Mouse (Mus musculus): Measurements from ENCODE around the gene E2f1. TPM values are rescaled to one million over a fixed set of nuclear protein-coding genes. Genes with fewer than 3 reads are reported as not detected.

Gene E2f1
- polyA plus RNA-seq, 1 experiment from 2014 or later, result 7.3 TPM

GRCm38 (mm10) chr2:154600586-154600985 lies 30.9 kb upstream of the E2f1 start:
- Histone ChIP-seq H3K27me3 (ENCODE audit: insufficient read depth, low read length) (no peaks in the 10 kb centered on the region), H3K9me3 (ENCODE audit: low read length) (no peaks in the 10 kb centered on the region), H3K27ac (ENCODE audit: low read depth) (peak overlapping the region; percentile 26; the same call in 1 of the 2 replicates), H3K36me3 (replicated peaks; ENCODE audit: insufficient read depth, low read length) (peaks cover 15% of the 10 kb centered on the region), H3K4me3 (ENCODE audit: low read depth, low read length) (no peak overlapping the region), H3K4me1 (ENCODE audit: insufficient read depth) (peaks cover 18% of the 10 kb centered on the region), H3K9ac (replicated peaks) (no peak overlapping the region), H3K4me2 (ENCODE audit: low read depth, low read length) (peak overlapping the region; percentile 31)
- TF ChIP-seq CTCF (IDR thresholded peaks at IDR 0.05; ENCODE audit: low read depth), result peak; percentile 37; the same call in 1 of the 2 replicates
- TF ChIP-seq EP300 (IDR thresholded peaks at IDR 0.05; ENCODE audit: low read depth), result no peak
- DNase-seq, result no peak
- WGBS (ENCODE audit: insufficient replicate concordance), result 56% methylated on average over 6 of the region's 6 CpGs
- ATAC-seq, result no peak

- no peak overlapping the region for H3K27ac ChIP-seq (ENCODE audit: low read depth)
- ATAC-seq (no peak), DNase-seq (no peak)
- H3K4me3 ChIP-seq (ENCODE audit: low read depth, low read length), result no peak overlapping the region
- H3K36me3 ChIP-seq (replicated peaks; ENCODE audit: insufficient read depth, low read length), result peaks cover 26% of the 10 kb centered on the region
- no peaks in the 10 kb centered on the region for H3K9me3 ChIP-seq (ENCODE audit: low read length)
- no peak for TF ChIP-seq CTCF (IDR thresholded peaks at IDR 0.05; ENCODE audit: low read depth)
- no peak for TF ChIP-seq EP300 (IDR thresholded peaks at IDR 0.05; ENCODE audit: low read depth)
- 76% methylated on average over 3 of the region's 3 CpGs for WGBS (ENCODE audit: insufficient replicate concordance)
- H3K4me2 ChIP-seq (ENCODE audit: low read depth, low read length), result no peak overlapping the region
- H3K27me3 ChIP-seq (ENCODE audit: insufficient read depth, low read length), result no peaks in the 10 kb centered on the region
- H3K4me1 ChIP-seq (ENCODE audit: insufficient read depth), result peaks cover 5% of the 10 kb centered on the region
- no peak overlapping the region for H3K9ac ChIP-seq (replicated peaks)
Observed at GRCm38 (mm10) chr2:154597399-154597798, 27.7 kb upstream of the E2f1 start.

GRCm38 (mm10) chr2:154595775-154596174 lies 26.1 kb upstream of the E2f1 start:
- peaks cover 3% of the 10 kb centered on the region; the same call in 1 of the 2 replicates for H3K4me1 ChIP-seq (ENCODE audit: insufficient read depth)
- no peaks in the 10 kb centered on the region for H3K9me3 ChIP-seq (ENCODE audit: low read length)
- ATAC-seq (no peak), DNase-seq (no peak)
- H3K4me2 ChIP-seq (ENCODE audit: low read depth, low read length), result no peak overlapping the region
- H3K27ac ChIP-seq (ENCODE audit: low read depth), result no peak overlapping the region
- TF ChIP-seq EP300 (IDR thresholded peaks at IDR 0.05; ENCODE audit: low read depth), result no peak
- H3K36me3 ChIP-seq (replicated peaks; ENCODE audit: insufficient read depth, low read length), result peaks cover 33% of the 10 kb centered on the region
- H3K4me3 ChIP-seq (ENCODE audit: low read depth, low read length), result no peak overlapping the region
- no peaks in the 10 kb centered on the region for H3K27me3 ChIP-seq (ENCODE audit: insufficient read depth, low read length)
- WGBS (ENCODE audit: insufficient replicate concordance), result 75% methylated on average over 5 of the region's 5 CpGs
- no peak overlapping the region for H3K9ac ChIP-seq (replicated peaks)

- Histone ChIP-seq H3K36me3 (replicated peaks; ENCODE audit: insufficient read depth, low read length) (peaks cover 33% of the 10 kb centered on the region), H3K9ac (replicated peaks) (no peak overlapping the region), H3K27ac (ENCODE audit: low read depth) (no peak overlapping the region), H3K4me1 (ENCODE audit: insufficient read depth) (peaks cover 2% of the 10 kb centered on the region; the same call in 1 of the 2 replicates), H3K4me3 (ENCODE audit: low read depth, low read length) (no peak overlapping the region), H3K4me2 (ENCODE audit: low read depth, low read length) (no peak overlapping the region), H3K9me3 (ENCODE audit: low read length) (no peaks in the 10 kb centered on the region), H3K27me3 (ENCODE audit: insufficient read depth, low read length) (no peaks in the 10 kb centered on the region)
- 70% methylated on average over 3 of the region's 3 CpGs for WGBS (ENCODE audit: insufficient replicate concordance)
- TF ChIP-seq CTCF (IDR thresholded peaks at IDR 0.05; ENCODE audit: low read depth) (peak; percentile 85), EP300 (IDR thresholded peaks at IDR 0.05; ENCODE audit: low read depth) (no peak)
- ATAC-seq, result peak; percentile 53
- DNase-seq, result no peak
Observed at GRCm38 (mm10) chr2:154593025-154593424, 23.3 kb upstream of the E2f1 start.

GRCm38 (mm10) chr2:154591239-154591638 lies 21.5 kb upstream of the E2f1 start:
- TF ChIP-seq CTCF (IDR thresholded peaks at IDR 0.05; ENCODE audit: low read depth) (no peak), EP300 (IDR thresholded peaks at IDR 0.05; ENCODE audit: low read depth) (no peak)
- no peaks in the 10 kb centered on the region for H3K4me1 ChIP-seq (ENCODE audit: insufficient read depth)
- H3K9me3 ChIP-seq (ENCODE audit: low read length), result no peaks in the 10 kb centered on the region
- no peak overlapping the region for H3K4me3 ChIP-seq (ENCODE audit: low read depth, low read length)
- 75% methylated on average over 3 of the region's 3 CpGs for WGBS (ENCODE audit: insufficient replicate concordance)
- ATAC-seq (no peak), DNase-seq (no peak)
- H3K27me3 ChIP-seq (ENCODE audit: insufficient read depth, low read length), result no peaks in the 10 kb centered on the region
- no peak overlapping the region for H3K27ac ChIP-seq (ENCODE audit: low read depth)
- no peak overlapping the region for H3K9ac ChIP-seq (replicated peaks)
- H3K36me3 ChIP-seq (replicated peaks; ENCODE audit: insufficient read depth, low read length), result peaks cover 48% of the 10 kb centered on the region
- H3K4me2 ChIP-seq (ENCODE audit: low read depth, low read length), result no peak overlapping the region

GRCm38 (mm10) chr2:154589051-154589450 lies 19.4 kb upstream of the E2f1 start:
- no peak overlapping the region for H3K4me3 ChIP-seq (ENCODE audit: low read depth, low read length)
- H3K27ac ChIP-seq (ENCODE audit: low read depth), result no peak overlapping the region
- WGBS (ENCODE audit: insufficient replicate concordance), result 82% methylated on average over 4 of the region's 4 CpGs
- no peak overlapping the region for H3K4me2 ChIP-seq (ENCODE audit: low read depth, low read length)
- no peak overlapping the region for H3K9ac ChIP-seq (replicated peaks)
- peaks cover 35% of the 10 kb centered on the region for H3K36me3 ChIP-seq (replicated peaks; ENCODE audit: insufficient read depth, low read length)
- H3K4me1 ChIP-seq (ENCODE audit: insufficient read depth), result no peaks in the 10 kb centered on the region
- H3K9me3 ChIP-seq (ENCODE audit: low read length), result no peaks in the 10 kb centered on the region
- no peak for ATAC-seq
- no peaks in the 10 kb centered on the region for H3K27me3 ChIP-seq (ENCODE audit: insufficient read depth, low read length)
- DNase-seq, result no peak
- no peak for TF ChIP-seq EP300 (IDR thresholded peaks at IDR 0.05; ENCODE audit: low read depth)
- no peak for TF ChIP-seq CTCF (IDR thresholded peaks at IDR 0.05; ENCODE audit: low read depth)

GRCm38 (mm10) chr2:154586405-154586804 lies 16.7 kb upstream of the E2f1 start:
- 70% methylated on average over 5 of the region's 5 CpGs for WGBS (ENCODE audit: insufficient replicate concordance)
- no peaks in the 10 kb centered on the region for H3K27me3 ChIP-seq (ENCODE audit: insufficient read depth, low read length)
- DNase-seq, result peak; percentile 77

More at GRCm38 (mm10) chr2:154586405-154586804, 16.7 kb upstream of the E2f1 start:
- Histone ChIP-seq H3K4me3 (ENCODE audit: low read depth, low read length) (no peak overlapping the region), H3K4me1 (ENCODE audit: insufficient read depth) (no peaks in the 10 kb centered on the region), H3K9ac (replicated peaks) (no peak overlapping the region), H3K9me3 (ENCODE audit: low read length) (no peaks in the 10 kb centered on the region), H3K36me3 (replicated peaks; ENCODE audit: insufficient read depth, low read length) (peaks cover 23% of the 10 kb centered on the region), H3K4me2 (ENCODE audit: low read depth, low read length) (no peak overlapping the region), H3K27ac (ENCODE audit: low read depth) (no peak overlapping the region)
- ATAC-seq, result peak; percentile 44; the same call in 1 of the 2 replicates
- no peak for TF ChIP-seq EP300 (IDR thresholded peaks at IDR 0.05; ENCODE audit: low read depth)
- TF ChIP-seq CTCF (IDR thresholded peaks at IDR 0.05; ENCODE audit: low read depth), result peak; percentile 82

All from liver, postnatal 0 days (tissue).